Mouse (Mus musculus): ENCODE data around the gene Mfsd6.

DNA sequence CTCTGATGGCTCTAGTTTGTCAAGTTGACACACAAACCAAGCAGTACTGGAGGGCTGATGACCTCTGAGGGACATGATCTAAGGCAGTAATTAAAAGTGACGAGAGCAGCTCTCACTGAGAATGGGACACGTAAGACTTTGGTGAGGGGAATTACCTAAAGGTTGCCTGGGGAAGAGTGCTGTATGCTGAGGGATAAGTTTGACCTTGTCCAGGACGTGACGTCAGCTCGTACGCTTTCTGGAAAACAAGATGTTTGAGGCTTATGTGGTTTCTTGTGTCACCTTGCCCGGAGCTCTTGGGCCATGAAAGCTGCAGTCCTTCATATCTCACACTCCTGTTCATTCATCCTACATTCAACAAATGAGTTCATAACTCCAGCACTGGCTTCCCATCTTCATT lies 88.2 kb downstream of the Mfsd6 start:
- TF ChIP-seq EP300 (IDR thresholded peaks at IDR 0.05; ENCODE audit: insufficient read depth, low read depth, low read length) (no peak), CTCF (IDR thresholded peaks at IDR 0.05; ENCODE audit: low read depth, low read length) (no peak), POLR2A (IDR thresholded peaks at IDR 0.05; ENCODE audit: insufficient read depth, low read length) (no peak)

All from ES-Bruce4 (cell line).